Mouse (Mus musculus) cortical plate, adult 2 months (tissue): ENCODE results near the gene Cdc73.

Experiments
- CTCF ChIP-seq: fragments of 200-500 bp; IDR thresholded peaks from 2 replicates; pipeline ENCODE4 v1.5.1; 2011; ENCODE audit warnings: mild to moderate bottlenecking, control low read depth, low read length; ENCODE audit not compliant: insufficient read depth; ENCODE audit errors: extremely low read depth
- POLR2A ChIP-seq: fragments of 200-500 bp; IDR thresholded peaks from 2 replicates; pipeline ENCODE4 v1.6.1; 2011; ENCODE audit warnings: mild to moderate bottlenecking, low read length, control low read depth; ENCODE audit not compliant: insufficient read depth; ENCODE audit errors: extremely low read depth

DNA sequence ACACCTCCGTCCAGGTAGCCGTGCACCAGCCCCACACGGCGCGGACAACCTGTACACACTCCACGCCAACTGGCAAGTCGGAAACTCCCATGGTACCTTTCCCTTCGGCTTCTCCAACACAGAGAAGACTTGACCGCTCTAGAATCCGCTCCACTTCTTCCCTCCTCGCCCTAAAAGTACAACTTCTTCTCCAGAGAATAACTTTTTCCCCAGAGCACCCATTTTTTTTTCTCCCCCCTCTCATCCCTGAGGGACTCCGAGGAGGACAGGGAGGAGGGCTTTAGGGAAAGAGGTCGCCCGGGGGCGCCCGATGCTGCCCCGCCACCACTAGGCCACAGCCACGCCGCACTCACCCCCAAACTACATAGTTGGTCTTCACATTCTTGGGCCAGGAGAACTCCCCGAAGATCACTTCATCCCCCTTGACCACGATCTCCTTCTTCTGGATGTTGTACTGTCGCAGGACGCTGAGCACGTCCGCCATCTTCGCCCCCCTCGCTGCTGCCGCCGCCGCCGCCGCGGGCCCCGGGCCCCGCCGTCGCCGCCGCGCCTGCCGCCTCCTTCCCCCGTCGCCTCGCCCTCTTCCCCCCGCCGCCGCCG, 452 bp downstream of the Cdc73 start:
- TF ChIP-seq POLR2A (no peak), CTCF (no peak)
